Mouse (Mus musculus) retina, postnatal 1 day (tissue): ENCODE data around the gene Ipmk.
A peak's percentile ranks its signal among the peaks of the same experiment; 100 is the strongest.
"Not testable (repeated sequence)": the region's sequence is repeated elsewhere in the genome, so short reads cannot be mapped to it uniquely, and the experiment has no call there.

Source experiments
- DNase-seq: peaks from one replicate; pipeline ENCODE4 v3.0.0-alpha.2; 2012

The Ipmk gene

DNA sequence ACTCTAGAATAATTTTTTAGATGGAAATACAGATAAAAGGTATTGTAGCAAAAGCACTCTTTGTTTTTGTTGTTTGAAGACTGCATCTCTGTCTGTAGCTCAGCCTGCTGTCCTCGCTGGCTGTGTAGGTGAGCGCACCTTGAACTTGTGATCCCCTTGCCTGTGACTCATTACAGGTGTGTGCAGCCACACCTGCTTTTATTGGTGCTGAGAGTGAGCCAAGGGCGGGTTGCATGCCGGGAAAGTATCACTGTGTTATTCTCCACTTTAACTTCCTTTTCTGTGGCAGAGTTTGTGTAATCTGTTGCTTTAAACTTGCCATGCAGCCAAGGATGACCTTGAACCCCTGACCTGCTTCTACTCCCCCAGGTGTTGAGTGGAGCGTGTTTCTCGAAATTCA, 28.5 kb downstream of the Ipmk start:
- no peak for DNase-seq

GRCm38 (mm10) chr10:71380406-71380805, 32.8 kb downstream of the Ipmk start:
- no peak for DNase-seq

DNA sequence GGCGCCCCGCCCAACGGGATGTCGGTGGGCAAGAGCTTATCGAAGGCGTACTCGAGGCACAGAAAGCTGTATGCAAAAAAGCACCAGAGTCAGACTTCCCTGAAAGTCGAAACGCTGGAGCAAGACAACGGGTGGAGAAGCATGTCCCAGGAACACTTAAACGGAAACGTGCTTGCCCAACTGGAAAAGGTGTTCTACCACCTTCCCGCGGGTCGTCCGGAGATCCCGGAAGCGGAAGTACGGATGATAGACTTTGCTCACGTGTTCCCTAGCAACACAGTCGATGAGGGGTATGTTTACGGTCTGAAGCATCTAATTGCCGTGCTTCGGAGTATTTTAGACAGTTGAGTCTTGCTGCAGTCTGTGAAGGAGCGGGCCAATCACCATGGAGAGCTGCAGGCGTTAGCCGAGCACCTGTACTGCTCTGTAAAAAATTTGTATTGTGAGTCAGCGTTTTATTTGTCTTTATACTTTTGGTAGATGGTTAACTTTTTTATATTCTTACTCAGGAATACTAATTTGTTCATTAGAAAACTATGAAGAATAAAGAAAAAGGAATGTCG, 34.0 kb downstream of the Ipmk start:
- no peak for DNase-seq

DNA sequence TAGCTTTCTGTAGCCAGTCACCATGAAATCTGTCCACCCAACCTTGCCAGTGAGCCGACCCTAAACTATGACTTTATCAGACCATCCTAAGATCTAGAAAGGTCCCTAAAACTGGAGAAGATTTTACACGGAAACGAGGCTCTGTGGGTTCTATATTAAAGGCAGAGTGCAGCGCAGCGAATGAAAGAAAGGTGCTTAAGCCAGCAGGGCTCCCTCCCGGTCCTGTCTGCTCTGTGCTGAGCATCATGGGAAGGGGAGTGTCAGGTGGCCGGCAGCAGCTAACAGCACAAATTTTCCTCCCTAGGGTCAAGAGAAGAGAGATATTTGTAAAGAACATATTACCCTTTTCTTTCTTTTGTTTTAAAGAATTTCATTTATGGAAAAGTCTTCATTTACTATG, 34.5 kb downstream of the Ipmk start:
- DNase-seq, result no peak

DNA sequence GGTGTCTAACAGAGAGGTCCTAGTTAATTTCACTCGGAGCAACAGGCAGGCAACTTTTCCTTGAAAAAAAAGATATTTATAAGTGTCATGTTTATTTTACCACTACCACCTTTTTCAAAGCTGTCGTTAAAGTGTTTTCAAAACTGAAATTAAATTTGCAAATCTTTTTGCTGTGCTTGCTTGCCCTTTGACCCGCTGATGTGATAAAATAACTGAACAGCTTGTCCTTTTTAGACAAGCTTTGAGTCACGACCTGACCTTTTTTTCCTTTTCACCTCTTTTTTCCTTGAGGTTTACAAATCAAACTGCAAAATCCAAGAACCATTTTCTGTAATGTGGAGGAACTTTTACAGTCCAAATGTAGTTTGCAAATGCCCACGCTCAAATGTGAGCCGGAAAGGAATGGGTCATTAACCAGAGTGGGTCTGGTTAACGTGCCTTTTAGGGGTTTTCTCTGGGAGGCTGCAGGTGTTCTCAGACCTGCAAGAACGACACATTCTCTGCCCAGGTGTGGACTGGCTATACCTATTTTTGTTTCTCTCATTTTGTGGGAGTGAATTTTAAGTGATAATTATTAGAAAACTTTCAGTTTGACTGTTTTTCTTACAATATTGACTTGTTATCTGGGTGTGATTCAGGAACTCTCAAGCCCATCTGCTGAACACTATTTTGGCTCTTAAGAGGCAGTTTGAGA, 35.4 kb downstream of the Ipmk start:
- DNase-seq, result no peak

DNA sequence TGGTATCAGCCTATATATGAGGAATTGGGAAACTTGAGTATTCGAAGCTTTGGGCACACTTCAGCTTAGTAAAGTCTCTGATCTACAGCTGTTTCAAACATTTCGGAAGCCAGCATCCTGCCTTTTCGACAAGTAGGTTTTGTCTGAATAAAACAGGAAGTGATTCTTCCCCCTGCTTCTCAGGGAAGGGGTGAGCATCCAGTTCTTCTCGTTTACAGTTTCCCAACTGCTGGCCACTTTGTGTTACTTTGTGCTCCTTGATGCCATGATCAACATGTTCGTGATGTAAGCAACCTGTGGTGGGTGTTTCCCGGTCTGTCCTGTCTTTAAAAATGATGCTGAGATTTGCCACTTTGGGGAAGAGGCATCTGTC, 36.0 kb downstream of the Ipmk start:
- DNase-seq, result not testable (repeated sequence)

GRCm38 (mm10) chr10:71384159-71385044, 36.8 kb downstream of the Ipmk start:
- DNase-seq, result no peak

GRCm38 (mm10) chr10:71389311-71389710, 41.7 kb downstream of the Ipmk start:
- DNase-seq, result no peak

DNA sequence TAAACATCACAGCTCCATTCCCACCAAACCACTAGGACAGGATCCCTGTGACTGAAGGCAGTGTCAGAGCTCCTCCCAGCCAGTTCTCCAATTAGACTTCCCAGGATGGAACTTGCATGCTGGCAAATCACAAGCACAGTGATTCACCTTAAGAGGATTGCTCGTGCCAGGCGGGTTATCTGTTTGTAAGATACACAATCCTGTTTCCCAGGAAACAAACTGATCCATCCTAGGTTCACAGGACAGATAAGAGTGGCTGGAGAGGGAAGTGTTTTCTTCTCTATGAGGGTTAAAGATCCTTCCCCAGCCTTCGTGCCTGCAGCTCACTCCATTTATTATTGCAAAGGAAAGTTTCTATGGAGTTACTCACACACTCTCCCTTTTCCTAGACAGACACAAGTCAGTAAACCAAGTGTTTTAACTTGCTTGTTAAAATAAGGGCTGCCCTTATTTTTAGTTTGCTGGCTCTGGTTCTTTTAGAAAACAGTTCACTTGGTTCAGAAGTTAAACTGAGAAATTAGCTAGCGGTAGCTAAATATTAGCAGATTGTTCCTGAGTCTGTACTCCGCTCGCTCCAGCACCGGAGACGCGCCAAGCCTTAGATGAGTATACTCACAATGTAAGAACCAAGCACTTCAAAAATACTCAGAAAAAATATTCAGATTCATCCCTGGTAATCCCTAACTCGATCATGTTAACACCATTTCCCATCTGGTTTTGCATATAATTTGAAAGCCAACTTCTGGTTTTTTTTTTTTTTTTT, 51.0 kb downstream of the Ipmk start:
- peak; percentile 20 for DNase-seq

DNA sequence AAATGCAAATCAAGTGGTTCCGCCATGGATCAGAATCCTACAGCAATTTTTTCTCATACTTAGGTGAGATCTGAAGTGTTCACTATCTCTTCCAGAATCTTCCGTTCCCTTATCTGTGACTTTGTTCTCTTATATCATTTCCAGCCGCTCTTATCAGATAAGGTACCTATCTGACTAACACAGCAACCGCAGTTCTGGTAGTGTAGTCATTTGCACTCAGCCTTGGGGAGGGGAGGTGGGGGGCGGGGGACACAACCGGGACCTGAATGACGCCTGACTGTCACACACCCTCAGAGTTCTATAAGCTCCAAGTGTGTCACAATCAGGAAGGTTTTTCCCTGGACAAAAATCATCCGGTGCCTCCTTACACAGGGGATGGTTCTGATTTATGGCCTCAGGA, 51.8 kb downstream of the Ipmk start:
- no peak for DNase-seq

- DNase-seq, result no peak
These were observed 52.4 kb downstream of the Ipmk start for GRCm38 (mm10) chr10:71399987-71400386.

DNA sequence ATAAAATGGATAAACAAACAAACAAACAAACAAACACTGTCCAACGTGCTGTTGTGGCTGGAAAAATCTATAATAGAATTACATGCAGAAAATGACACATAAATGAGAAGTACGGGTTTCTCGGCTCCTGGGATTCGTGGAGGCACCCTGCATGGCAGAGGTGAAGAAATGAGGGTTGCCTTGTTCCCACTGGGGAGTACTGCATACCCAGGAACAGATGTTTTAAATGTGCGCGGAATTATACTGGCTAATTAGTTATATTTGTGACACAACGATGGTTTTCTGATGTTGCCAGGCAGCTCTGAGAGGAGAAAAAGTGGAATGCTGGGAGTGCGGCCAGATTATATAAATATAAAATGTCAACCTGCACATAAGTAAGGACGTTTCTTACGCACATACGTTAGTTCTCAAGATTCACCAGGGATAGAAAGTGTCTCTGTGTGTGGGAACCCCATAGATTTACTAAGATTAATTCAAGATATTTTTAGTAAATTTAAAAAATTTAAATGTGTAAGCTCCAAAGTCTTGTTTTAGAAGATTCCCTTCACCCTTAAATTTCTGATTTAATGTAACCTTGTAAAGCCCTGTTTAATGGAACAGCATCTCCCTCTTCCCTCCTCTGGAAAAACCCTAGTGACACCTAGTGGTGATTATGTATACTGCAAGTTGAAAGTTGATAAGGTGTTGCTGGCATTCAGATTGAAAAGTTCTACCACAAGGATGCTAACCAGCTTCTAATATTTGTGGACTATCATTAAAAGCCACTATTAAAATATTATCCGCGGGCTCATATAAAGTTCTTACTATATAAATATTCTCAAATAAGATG, 53.5 kb downstream of the Ipmk start:
- peak; percentile 77 for DNase-seq

DNA sequence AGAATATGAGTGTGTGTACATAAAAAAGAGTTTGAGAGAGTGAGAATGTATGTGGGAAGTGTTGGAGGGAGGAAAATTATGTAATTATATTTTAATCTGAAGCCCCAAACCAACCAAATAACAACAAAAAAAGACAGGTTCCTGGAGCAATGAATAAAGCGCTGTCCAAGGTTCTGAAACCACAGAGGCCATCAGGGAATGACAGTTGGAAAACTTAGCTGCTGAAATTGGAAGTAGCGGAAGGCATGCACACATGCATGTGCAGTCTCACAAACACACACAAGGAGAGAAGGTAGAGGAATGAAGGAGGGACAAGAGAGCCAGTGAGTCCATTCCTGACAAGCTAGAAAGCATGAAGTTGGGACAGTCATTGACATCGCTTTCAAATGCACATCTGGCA, 56.1 kb downstream of the Ipmk start:
- no peak for DNase-seq

DNA sequence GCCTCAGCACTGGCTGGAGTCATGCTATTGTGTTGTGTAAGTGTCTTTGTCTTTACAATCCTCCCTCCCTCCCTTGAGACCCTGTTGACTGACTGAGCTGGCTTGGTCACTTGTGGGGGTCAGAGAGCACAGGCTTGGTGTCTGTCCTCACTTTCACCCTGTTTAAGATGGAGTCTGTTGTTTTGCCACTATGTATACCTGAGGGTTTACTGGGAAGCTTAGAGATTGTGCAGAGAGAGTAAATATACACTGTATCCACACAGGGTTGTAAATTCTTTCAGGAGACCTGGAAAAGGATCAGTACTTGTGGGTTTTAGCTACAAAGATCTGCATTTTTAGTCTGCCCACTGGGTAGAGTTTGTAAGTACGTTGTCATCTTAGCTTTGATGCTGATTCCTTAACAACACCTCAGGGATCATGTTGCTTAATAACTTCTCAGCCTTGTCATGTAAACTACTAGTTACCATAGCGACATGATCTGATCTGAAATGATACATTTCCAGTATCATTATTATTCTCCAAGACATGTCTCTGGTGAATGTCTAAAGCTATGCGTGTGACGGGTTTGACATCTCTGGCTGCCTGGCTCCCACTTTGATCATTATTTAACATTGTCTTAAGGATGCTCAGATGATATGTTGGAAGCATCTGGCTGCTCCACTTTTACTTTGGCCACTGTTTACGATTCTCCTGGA, 58.1 kb downstream of the Ipmk start:
- DNase-seq, result no peak

DNA sequence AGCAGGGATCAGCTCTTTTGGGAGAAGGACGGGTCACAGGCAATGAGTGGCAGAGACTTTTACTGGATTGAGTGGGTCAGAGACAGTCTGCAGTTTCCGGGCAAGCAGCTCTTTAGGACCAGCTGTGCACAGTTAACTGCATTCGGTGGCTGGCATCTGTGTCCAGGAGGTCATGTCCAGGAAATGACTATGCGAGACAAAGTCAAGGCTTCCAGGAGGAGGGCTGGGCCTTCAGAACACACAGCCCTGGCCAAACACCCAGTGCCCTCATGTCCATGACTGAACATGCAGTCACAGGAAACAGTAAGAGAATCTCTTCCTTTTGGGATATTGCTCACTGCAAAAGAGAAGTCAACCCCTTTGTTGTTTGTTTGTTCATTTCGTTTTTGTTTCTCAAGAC, 62.4 kb downstream of the Ipmk start:
- DNase-seq, result no peak

- DNase-seq, result no peak
These were observed 65.8 kb downstream of the Ipmk start for GRCm38 (mm10) chr10:71413401-71413800.

DNA sequence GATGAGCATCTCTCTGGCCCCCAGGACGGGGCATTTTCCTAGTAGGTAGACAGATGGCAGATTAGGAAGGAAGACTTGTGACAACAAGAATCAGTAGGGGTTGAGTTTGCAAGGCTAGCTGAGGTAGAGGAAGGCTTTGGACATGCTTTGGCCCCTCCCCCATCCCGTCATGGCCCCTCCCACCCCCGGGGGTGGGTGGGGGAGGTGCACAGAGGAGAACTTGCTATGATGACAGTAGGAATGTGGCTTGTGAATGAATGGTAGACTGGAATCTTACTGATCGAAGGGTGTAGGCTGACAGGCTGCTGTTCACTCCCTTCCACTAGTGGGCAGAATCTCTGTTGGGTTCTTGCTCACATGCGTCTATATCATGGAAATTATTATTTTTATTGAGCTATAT, 74.0 kb downstream of the Ipmk start:
- DNase-seq, result no peak

DNA sequence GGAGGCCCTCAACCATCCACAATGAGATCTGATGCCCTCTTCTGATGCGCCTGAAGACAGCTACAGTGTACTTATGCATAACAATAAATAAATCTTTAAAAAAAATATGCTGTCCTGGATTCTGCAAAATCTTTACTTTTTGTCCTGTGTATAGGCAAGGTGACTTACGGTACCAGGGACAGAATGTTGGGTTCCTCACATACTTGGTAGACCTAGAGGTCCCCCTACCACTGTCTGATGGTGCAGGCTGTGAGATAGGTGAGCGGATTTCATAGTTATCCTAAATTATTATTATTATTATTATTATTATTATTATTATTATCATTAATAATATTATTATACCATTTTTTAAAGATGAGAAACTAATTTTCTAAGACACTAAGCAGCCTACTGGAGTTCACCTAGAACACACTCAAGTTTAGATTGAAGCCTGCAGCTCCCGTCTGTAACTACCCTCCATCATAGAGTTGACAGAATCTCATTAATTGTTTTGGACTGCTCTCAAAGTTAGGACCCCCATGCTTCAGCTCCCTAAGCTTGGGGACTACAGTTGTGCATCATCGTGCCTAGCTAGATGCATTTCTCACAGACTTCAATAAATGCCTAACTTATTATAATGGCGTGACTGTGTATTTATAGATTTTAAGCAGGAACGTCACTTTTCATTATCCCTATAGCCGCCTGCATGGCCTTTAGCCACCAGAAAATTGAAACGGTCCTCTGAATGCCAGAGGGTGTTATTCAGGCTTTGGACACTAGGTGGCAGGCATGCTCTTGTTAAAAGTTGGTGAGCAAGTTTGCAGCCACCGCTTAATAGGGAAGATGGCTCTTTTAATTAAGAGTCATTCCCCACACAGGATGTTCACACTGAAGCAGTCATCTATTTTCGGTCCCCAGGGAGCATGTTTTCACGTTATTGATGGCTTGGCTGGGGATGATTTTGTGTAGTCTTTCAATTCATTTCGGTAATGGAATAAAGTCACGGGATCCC, 74.8 kb downstream of the Ipmk start:
- DNase-seq, result peak; percentile 85

GRCm38 (mm10) chr10:71426740-71427139, 79.2 kb downstream of the Ipmk start:
- DNase-seq, result no peak

- no peak for DNase-seq
These were observed 79.8 kb downstream of the Ipmk start for GRCm38 (mm10) chr10:71427381-71427780.
